Mouse (Mus musculus) layer of hippocampus, adult 8-10 months (tissue): ENCODE measurements around the gene Slc17a5. TPM values are rescaled to one million over a fixed set of nuclear protein-coding genes. Genes with fewer than 3 reads are reported as not detected.
A peak's percentile ranks its signal among the peaks of the same experiment; 100 is the strongest.

Experiments
- DNase-seq, 2 experiments: peaks; one replicate each; pipeline ENCODE4 v3.0.0; 2022; ENCODE audit warnings: low spot score in 2 of 2
- total RNA-seq, 4 experiments: library from RNA; stranded (reverse); gene quantifications; 2 replicates each; pipeline ENCODE4 v1.2.4; 2022

The Slc17a5 gene
- 10 to 100 TPM; 20.0 to 22.5 (median 20.9) TPM for total RNA-seq

- peak; percentile 87 to 89 for DNase-seq
Measured at GRCm38 (mm10) chr9:78587914-78588313, at the start of gene Slc17a5. Gene Slc17a5, minus strand, starts transcription at chr9:78588041.

DNA sequence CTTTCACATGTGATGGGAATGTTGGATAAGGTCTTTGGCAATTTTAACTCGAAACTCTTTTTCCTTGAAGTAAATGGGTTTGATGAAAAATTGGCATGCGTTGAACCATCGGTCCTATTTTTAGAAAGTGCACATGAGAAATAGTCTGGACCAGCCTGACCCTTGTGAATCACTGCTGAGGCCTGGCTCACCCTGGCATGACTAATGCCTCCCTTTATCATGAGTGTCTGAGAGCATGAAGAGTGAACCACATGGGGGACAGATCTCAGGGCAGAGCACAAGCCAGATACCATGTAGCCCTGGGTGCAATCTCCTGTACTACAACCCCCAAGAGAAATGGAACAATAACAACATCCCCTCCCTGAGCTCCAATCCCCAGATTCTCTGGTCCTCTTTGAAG lies 46.1 kb upstream of the Slc17a5 start:
- no peak for DNase-seq

- DNase-seq: no peak
Measured at GRCm38 (mm10) chr9:78631755-78632434, 44.1 kb upstream of the Slc17a5 start.

GRCm38 (mm10) chr9:78629991-78630390 lies 42.1 kb upstream of the Slc17a5 start:
- no peak for DNase-seq

- DNase-seq: no peak
Measured at GRCm38 (mm10) chr9:78623301-78623747, 35.5 kb upstream of the Slc17a5 start.

DNA sequence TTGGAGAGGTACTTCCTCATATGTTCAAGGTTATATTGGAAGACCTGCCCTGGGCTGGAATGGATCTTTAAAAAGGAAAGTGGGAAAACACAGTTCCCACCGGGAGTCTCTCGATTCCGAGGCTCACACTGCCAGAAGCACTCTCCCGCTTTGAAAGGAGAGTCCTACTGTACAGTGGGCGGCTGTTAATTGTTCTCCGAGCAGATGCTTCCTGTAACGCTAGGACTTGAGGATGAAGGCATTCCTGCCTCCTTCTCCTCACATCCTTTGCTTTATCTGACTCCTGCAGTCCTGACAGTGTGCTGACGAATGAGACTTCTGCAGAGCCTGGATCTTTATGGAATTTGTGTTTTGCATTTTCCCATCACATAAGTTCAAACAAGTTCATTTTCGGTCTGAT lies 31.4 kb upstream of the Slc17a5 start:
- no peak for DNase-seq

- DNase-seq: peak in 1 of 2 experiments; percentile 7
Measured at GRCm38 (mm10) chr9:78615401-78616021, 27.7 kb upstream of the Slc17a5 start, which contains the start of gene Cd109. Gene Cd109, plus strand, starts transcription at chr9:78615546.

- DNase-seq: peak in 1 of 2 experiments; percentile 6
Measured at GRCm38 (mm10) chr9:78614201-78614600, 26.4 kb upstream of the Slc17a5 start.

- DNase-seq: no peak
Measured at GRCm38 (mm10) chr9:78601046-78601730, 13.3 kb upstream of the Slc17a5 start.

GRCm38 (mm10) chr9:78599927-78600326 lies 12.1 kb upstream of the Slc17a5 start:
- DNase-seq: no peak

DNA sequence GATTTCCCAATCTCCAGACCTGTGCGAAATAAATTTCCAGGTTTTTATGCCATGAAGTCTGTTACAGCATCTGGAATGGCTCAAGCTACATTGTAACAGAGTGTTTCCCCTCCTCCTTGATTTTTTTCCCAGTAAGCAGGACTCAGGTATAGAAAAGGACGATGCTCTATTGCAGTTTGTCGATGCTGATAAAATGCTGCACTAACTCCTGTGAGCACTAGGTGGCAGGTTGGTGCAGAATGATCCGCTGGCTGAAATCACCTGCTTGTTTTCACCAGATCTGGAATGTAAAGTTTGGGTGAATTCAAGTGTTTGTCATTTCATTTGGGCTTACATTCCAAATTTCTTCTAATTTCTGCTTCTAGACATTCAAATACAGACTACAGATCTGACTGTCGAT lies 9.0 kb upstream of the Slc17a5 start:
- DNase-seq: peak in 1 of 2 experiments; percentile 50

- no peak for DNase-seq
Measured at GRCm38 (mm10) chr9:78595769-78596555, 8.1 kb upstream of the Slc17a5 start.

- no peak for DNase-seq
Measured at GRCm38 (mm10) chr9:78595257-78595656, 7.4 kb upstream of the Slc17a5 start.

DNA sequence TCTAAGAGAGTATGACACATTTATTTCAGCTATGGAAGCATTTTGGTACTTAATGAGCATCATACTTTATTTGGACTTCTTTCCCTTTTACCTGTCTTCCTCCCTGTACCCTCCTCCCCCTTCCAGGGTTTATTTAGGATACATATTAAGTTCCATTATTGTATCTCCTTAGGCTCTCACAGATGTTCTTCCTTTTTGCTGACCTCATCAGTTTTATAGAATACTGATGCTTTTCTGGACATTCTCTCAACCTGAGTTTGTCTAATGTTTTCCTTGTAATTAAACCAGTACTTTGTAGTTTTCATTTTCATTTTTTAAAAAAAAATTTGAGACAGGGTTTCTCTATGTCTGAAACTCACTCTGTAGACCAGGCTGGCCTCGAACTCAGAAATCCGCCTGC lies 2.6 kb upstream of the Slc17a5 start:
- DNase-seq: no peak

DNA sequence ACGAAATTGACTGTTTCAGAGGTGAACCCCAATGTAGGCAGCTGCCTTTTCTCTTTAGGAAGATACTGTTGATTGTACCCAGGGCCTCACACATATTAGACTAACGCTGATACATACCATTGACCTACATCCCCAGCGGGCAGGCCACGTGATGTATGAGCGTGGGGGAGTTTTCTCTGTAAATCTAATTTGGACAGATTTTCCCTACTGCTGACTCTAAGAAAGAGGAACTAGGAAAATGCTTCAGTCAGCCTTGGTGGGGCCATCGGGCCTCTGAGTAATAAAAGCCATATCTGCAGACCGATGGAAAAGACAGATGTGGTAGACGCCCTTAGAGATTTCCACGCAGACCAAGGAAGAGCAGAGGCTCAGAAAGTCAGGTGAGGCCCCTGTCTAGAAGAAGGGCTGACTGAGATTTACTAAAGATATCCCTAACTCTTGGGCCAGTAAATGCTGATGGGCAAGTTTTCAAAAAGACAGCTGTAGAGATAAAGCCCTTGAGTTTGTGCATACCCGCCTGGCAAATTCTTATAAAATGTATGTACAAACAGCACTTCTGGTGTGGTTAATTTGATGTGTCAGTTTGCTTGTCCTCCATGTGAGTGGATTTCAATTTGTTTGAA lies 681 bp upstream of the Slc17a5 start:
- no peak for DNase-seq

GRCm38 (mm10) chr9:78587218-78587883 lies 490 bp downstream of the Slc17a5 start:
- DNase-seq: peak in 1 of 2 experiments; percentile 17

GRCm38 (mm10) chr9:78579644-78580396 lies 8.0 kb downstream of the Slc17a5 start:
- DNase-seq: no peak

GRCm38 (mm10) chr9:78578824-78579223 lies 9.0 kb downstream of the Slc17a5 start:
- no peak for DNase-seq

DNA sequence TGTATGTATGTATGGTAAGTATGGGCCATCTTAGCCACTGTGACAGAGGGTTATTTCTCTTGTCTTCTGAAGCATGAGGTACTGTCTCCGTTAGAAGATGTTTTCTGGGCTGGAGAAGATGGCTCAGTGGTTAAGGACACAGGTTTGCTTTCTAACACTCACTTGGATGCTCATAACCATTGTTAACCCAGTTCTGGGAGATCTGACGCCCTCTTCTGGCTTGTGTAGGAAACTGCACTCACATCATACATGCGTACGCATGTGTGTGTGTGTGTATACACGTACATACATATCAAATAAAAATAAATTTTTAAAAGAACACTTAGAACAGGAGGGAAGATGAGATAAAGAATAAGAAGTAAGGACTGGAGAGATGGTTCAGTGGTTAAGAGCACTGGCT lies 11.4 kb downstream of the Slc17a5 start:
- DNase-seq: no peak

GRCm38 (mm10) chr9:78569934-78570333 lies 17.9 kb downstream of the Slc17a5 start:
- DNase-seq: no peak
